ENCODE assay signal across 9 mouse cellular contexts in the genomic region with DNA sequence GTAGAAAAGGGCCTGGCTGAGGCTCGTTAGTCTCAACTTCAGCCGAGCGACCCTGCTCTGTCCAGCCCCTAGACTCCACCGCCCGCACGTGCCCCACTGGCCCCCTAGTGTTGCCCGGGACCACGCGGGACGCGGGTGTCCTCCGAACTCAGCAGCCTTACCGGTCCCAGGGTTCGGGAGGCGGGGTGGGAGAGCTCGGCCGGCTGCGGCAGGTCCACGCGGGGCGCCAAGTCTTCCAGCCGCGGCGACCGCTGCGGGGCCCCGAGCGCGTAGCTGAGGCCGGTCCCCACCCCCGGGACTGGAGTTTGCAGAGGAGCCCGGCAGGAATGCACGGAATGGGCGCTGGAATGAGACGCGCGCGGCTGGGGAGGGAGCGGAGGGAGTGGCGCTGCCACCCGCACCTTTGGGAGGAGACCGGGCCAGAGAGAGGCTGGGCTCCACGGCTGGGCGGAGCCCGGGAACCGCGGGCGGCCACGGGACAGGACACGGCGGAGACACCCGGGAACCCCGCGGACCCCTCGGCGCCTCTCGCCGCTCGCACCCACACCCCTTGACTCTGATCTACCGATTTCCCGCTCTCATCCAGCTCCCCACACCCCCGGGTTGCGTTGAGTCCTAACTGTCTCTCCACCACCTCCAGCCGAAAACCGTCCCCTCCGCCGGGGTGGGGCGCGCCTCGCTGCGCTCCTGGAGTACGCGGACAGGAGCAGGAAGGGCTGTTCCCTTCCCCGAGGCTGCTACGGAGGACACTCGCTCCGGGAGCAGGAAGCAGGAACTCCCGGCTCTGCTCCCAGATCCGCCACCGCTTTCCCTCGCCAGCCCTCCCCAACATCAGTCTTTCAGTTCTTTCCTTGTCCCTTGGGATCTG. TPM values are rescaled to one million over a fixed set of nuclear protein-coding genes. Genes with fewer than 3 reads are reported as not detected.
A peak's percentile ranks its signal among the peaks of the same experiment; 100 is the strongest.
DNase-seq lines count a peak whose midpoint lies in the region; ATAC-seq lines count a peak whose summit lies in the region.
"Had no signal": no experiment of that assay in that cellular context is flagged by ENCODE, and none has a peak within 500 bp of the region (broad histone marks: within the 10 kb centered on the region; RNA-seq: fewer than 3 reads in every experiment).

A gene (minus strand): TSS at position 690 of the 868 bp plus-strand sequence.

- ATAC-seq in intestine, embryonic 16.5 days, result peak; percentile 94
- peak; percentile 76 for ATAC-seq in liver, embryonic 16.5 days (ENCODE audit: low read depth)
- peak; percentile 62 for ATAC-seq in neural tube, embryonic 12.5 days (ENCODE audit: low FRiP score, low read depth)

- H3K27ac ChIP-seq in intestine, embryonic 16.5 days (ENCODE audit: low read length), result peak within 1 kb of the TSS; percentile 60
- H3K27ac ChIP-seq in liver, embryonic 16.5 days (ENCODE audit: low read length), result peak within 1 kb of the TSS; percentile 30; the same call in 1 of the 2 replicates
- H3K27ac ChIP-seq in neural tube, embryonic 12.5 days, result no peak within 1 kb of the TSS

- peak within 1 kb of the TSS; percentile 97 for H3K4me2 ChIP-seq in intestine, embryonic 16.5 days (ENCODE audit: low read depth, low read length)
- peak within 1 kb of the TSS; percentile 52 for H3K4me2 ChIP-seq in liver, embryonic 16.5 days (ENCODE audit: low read depth, low read length)
- H3K4me2 ChIP-seq in neural tube, embryonic 12.5 days (replicated peaks), result peak within 1 kb of the TSS; percentile 99

- peak within 1 kb of the TSS; percentile 73 for H3K4me3 ChIP-seq in intestine, embryonic 16.5 days (ENCODE audit: low read length)
- peak within 1 kb of the TSS; percentile 60 for H3K4me3 ChIP-seq in liver, embryonic 16.5 days (ENCODE audit: low read depth, low read length)
- peak within 1 kb of the TSS; percentile 61 for H3K4me3 ChIP-seq in neural tube, embryonic 12.5 days

- peak; percentile 20 to 66 for DNase-seq in spleen, postnatal 4 days (ENCODE audit: low spot score in 2 of 2)
- no peak for DNase-seq in spleen, adult 18-20 months
- peak; percentile 69 for DNase-seq in embryo, embryonic 11 days
- peak; percentile 81 to 86 for DNase-seq in heart, adult 18-20 months
- DNase-seq in urinary bladder, postnatal 25 days (ENCODE audit: low spot score), result peak; percentile 67

- no peaks in the 10 kb centered on the region for H3K36me3 ChIP-seq in intestine, embryonic 16.5 days (ENCODE audit: control insufficient read depth, insufficient read depth, low read length)
- no peaks in the 10 kb centered on the region for H3K36me3 ChIP-seq in liver, embryonic 16.5 days (ENCODE audit: control insufficient read depth, insufficient read depth)
- H3K36me3 ChIP-seq in neural tube, embryonic 12.5 days, result no peaks in the 10 kb centered on the region

- H3K27me3 ChIP-seq in intestine, embryonic 16.5 days (replicated peaks; ENCODE audit: control insufficient read depth, insufficient read depth, low read length), result peaks cover 13% of the 10 kb centered on the region; the same call in 1 of the 2 replicates
- H3K27me3 ChIP-seq in liver, embryonic 16.5 days (ENCODE audit: control insufficient read depth, insufficient read depth, low read depth, low read length), result peaks cover 40% of the 10 kb centered on the region
- peaks cover 51% of the 10 kb centered on the region for H3K27me3 ChIP-seq in neural tube, embryonic 12.5 days (replicated peaks)

- 0% methylated on average over 76 of the region's 81 CpGs for WGBS in intestine, embryonic 16.5 days
- WGBS in liver, embryonic 16.5 days (ENCODE audit: insufficient replicate concordance), result under 1% methylated on average over 72 of the region's 81 CpGs
- under 1% methylated on average over 74 of the region's 81 CpGs for WGBS in neural tube, embryonic 12.5 days

- peaks cover 20% of the 10 kb centered on the region for H3K4me1 ChIP-seq in intestine, embryonic 16.5 days (ENCODE audit: control insufficient read depth, insufficient read depth, low read length)
- no peaks in the 10 kb centered on the region; the same call in none of the 2 replicates for H3K4me1 ChIP-seq in liver, embryonic 16.5 days (ENCODE audit: control insufficient read depth, low read depth, low read length)
- H3K4me1 ChIP-seq in neural tube, embryonic 12.5 days, result peaks cover 16% of the 10 kb centered on the region

- peak within 1 kb of the TSS; percentile 75 for H3K9ac ChIP-seq in intestine, embryonic 16.5 days (ENCODE audit: low read depth, low read length)
- H3K9ac ChIP-seq in liver, embryonic 16.5 days (ENCODE audit: low read depth, low read length), result peak within 1 kb of the TSS; percentile 43
- peak within 1 kb of the TSS; percentile 58 for H3K9ac ChIP-seq in neural tube, embryonic 12.5 days

- H3K9me3 ChIP-seq in intestine, embryonic 16.5 days (ENCODE audit: control insufficient read depth, low read length), result peaks cover 5% of the 10 kb centered on the region; the same call in 1 of the 2 replicates
- H3K9me3 ChIP-seq in liver, embryonic 16.5 days (replicated peaks; ENCODE audit: control insufficient read depth, low read length), result no peaks in the 10 kb centered on the region
- H3K9me3 ChIP-seq in neural tube, embryonic 12.5 days, result no peaks in the 10 kb centered on the region

RNA-seq across cellular contexts. Expression of the gene that starts here (rescaled TPM):
- 1 to 10 TPM; 3.1 to 5.0 TPM for total RNA-seq in heart, adult 18-20 months (2021)
- 2.1 and 2.3 TPM in 2 replicates for polyA plus RNA-seq in intestine, embryonic 16.5 days (2015; fragmentation: Nextera tagmentation; extraction: Ambion mirVana)
- polyA plus RNA-seq in liver, embryonic 16.5 days (2015; fragmentation: Nextera tagmentation; extraction: Ambion mirVana), result 0.44 and 0.51 TPM in 2 replicates
- 1.6 TPM in 2 replicates for polyA plus RNA-seq in neural tube, embryonic 12.5 days (2016; fragmentation: Nextera tagmentation; extraction: Ambion mirVana)
- total RNA-seq: MEL had no signal

Comparison
In these comparisons a context has a peak if more than half of its experiments do, and no peak if none do; other contexts are left out.
1. DNase-seq: peak in spleen, postnatal 4 days (2 of 2), embryo, embryonic 11 days (single experiment), heart, adult 18-20 months (2 of 2) and urinary bladder, postnatal 25 days (single experiment); none in spleen, adult 18-20 months (0 of 2).
2. Peak in ATAC-seq, H3K4me3 ChIP-seq, H3K27ac ChIP-seq, H3K9ac ChIP-seq and H3K4me2 ChIP-seq in liver, embryonic 16.5 days; RNA of the gene not detected or under 1 TPM.
3. Peak in every context shown above with its lines, with median percentiles within 50 percentile points of each other: ATAC-seq, H3K4me2 ChIP-seq, H3K4me3 ChIP-seq and H3K9ac ChIP-seq.